Mouse (Mus musculus): ENCODE measurements at regions not wholly inside any gene's neighbourhood (a gene's known extent, or its start where the extent isn't known, plus 50 kb on each side); places are given as distances from the start of the nearest gene placed in this dataset.

- TF ChIP-seq CTCF (IDR thresholded peaks at IDR 0.05; ENCODE audit: low read depth), result no peak
- Histone ChIP-seq H3K4me3 (ENCODE audit: low read depth, low read length) (no peak overlapping the region), H3K4me1 (replicated peaks; ENCODE audit: control insufficient read depth, insufficient read depth, low read length) (no peaks in the 10 kb centered on the region), H3K27ac (ENCODE audit: low read depth, low read length) (no peak overlapping the region), H3K36me3 (ENCODE audit: control insufficient read depth, insufficient read depth) (no peaks in the 10 kb centered on the region), H3K27me3 (replicated peaks; ENCODE audit: control insufficient read depth, insufficient read depth, low read length) (no peaks in the 10 kb centered on the region), H3K9ac (ENCODE audit: low read depth, low read length) (no peak overlapping the region), H3K9me3 (ENCODE audit: control insufficient read depth) (no peaks in the 10 kb centered on the region), H3K4me2 (replicated peaks; ENCODE audit: low read depth) (no peak overlapping the region)
- WGBS, result 71% methylated on average over 4 of the region's 4 CpGs
- no peak for ATAC-seq
Measured at GRCm38 (mm10) chr13:99063431-99063830, 79.1 kb upstream of the 1700024P04Rik start.

DNA sequence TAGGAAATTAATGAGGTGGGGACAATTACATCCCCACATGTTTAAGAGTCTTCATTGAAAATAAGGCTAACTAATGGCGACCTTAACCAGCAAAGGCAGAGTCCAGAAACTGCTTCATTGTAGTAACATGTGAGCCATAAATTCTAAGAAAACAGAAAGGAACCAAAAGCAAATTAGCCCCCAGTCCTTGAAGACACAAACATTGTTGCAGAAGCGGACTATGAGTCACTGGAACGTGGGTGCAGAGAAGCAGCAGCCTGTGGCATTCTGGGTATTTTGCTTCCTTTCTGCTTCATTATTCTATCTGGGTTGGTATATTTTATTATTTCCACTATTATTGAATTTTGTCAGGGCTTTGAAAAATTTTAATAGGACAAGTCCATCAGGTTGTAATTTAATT lies 78.6 kb upstream of the 1700024P04Rik start:
- no peak for TF ChIP-seq CTCF (IDR thresholded peaks at IDR 0.05; ENCODE audit: low read depth)
- ATAC-seq, result no peak
- Histone ChIP-seq H3K27ac (ENCODE audit: low read depth, low read length) (no peak overlapping the region), H3K4me2 (replicated peaks; ENCODE audit: low read depth) (no peak overlapping the region), H3K27me3 (replicated peaks; ENCODE audit: control insufficient read depth, insufficient read depth, low read length) (no peaks in the 10 kb centered on the region), H3K36me3 (ENCODE audit: control insufficient read depth, insufficient read depth) (no peaks in the 10 kb centered on the region), H3K9me3 (ENCODE audit: control insufficient read depth) (no peaks in the 10 kb centered on the region), H3K4me1 (replicated peaks; ENCODE audit: control insufficient read depth, insufficient read depth, low read length) (no peaks in the 10 kb centered on the region), H3K9ac (ENCODE audit: low read depth, low read length) (no peak overlapping the region), H3K4me3 (ENCODE audit: low read depth, low read length) (no peak overlapping the region)
- WGBS, result 65% methylated on average over 3 of the region's 3 CpGs

- ATAC-seq, result no peak
- no peak for TF ChIP-seq CTCF (IDR thresholded peaks at IDR 0.05; ENCODE audit: low read depth)
- Histone ChIP-seq H3K9ac (ENCODE audit: low read depth, low read length) (no peak overlapping the region), H3K9me3 (ENCODE audit: control insufficient read depth) (no peaks in the 10 kb centered on the region), H3K36me3 (ENCODE audit: control insufficient read depth, insufficient read depth) (no peaks in the 10 kb centered on the region), H3K27me3 (replicated peaks; ENCODE audit: control insufficient read depth, insufficient read depth, low read length) (no peaks in the 10 kb centered on the region), H3K4me3 (ENCODE audit: low read depth, low read length) (no peak overlapping the region), H3K4me2 (replicated peaks; ENCODE audit: low read depth) (no peak overlapping the region), H3K27ac (ENCODE audit: low read depth, low read length) (no peak overlapping the region), H3K4me1 (replicated peaks; ENCODE audit: control insufficient read depth, insufficient read depth, low read length) (0 out of 2 replicates have a peak, but pooled peaks cover 6% of the 10 kb centered on the region)
- WGBS, result 72% methylated on average over 13 of the region's 13 CpGs
Measured at GRCm38 (mm10) chr13:99058131-99058970, 74.0 kb upstream of the 1700024P04Rik start.

GRCm38 (mm10) chr13:99057696-99058095 lies 73.3 kb upstream of the 1700024P04Rik start:
- no peaks in the 10 kb centered on the region for H3K36me3 ChIP-seq (ENCODE audit: control insufficient read depth, insufficient read depth)
- H3K4me1 ChIP-seq (replicated peaks; ENCODE audit: control insufficient read depth, insufficient read depth, low read length), result 0 out of 2 replicates have a peak, but pooled peaks cover 6% of the 10 kb centered on the region
- H3K4me3 ChIP-seq (ENCODE audit: low read depth, low read length), result no peak overlapping the region
- TF ChIP-seq CTCF (IDR thresholded peaks at IDR 0.05; ENCODE audit: low read depth), result no peak
- no peak overlapping the region for H3K9ac ChIP-seq (ENCODE audit: low read depth, low read length)
- H3K9me3 ChIP-seq (ENCODE audit: control insufficient read depth), result no peaks in the 10 kb centered on the region
- no peak for ATAC-seq
- 87% methylated on average over 6 of the region's 6 CpGs for WGBS
- H3K4me2 ChIP-seq (replicated peaks; ENCODE audit: low read depth), result no peak overlapping the region
- H3K27me3 ChIP-seq (replicated peaks; ENCODE audit: control insufficient read depth, insufficient read depth, low read length), result no peaks in the 10 kb centered on the region
- H3K27ac ChIP-seq (ENCODE audit: low read depth, low read length), result no peak overlapping the region

DNA sequence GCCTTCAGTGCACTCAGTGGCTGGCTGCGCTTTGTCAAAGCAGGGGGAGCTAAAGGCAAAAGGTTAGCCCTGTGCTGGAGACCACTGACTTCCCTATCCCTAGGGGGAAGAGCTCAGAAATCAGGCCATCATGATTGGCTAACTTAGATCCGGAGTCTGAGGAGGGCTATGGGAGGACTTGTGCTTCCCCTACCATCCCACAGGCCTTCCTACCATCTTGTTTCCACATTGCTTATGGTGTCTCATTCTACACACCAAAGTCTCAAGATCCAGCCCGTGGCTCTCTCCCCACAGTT lies 72.9 kb upstream of the 1700024P04Rik start:
- no peak for ATAC-seq
- WGBS, result 54% methylated on average over 3 of the region's 3 CpGs
- Histone ChIP-seq H3K4me2 (replicated peaks; ENCODE audit: low read depth) (no peak overlapping the region), H3K9ac (ENCODE audit: low read depth, low read length) (no peak overlapping the region), H3K4me3 (ENCODE audit: low read depth, low read length) (no peak overlapping the region), H3K27ac (ENCODE audit: low read depth, low read length) (no peak overlapping the region), H3K4me1 (replicated peaks; ENCODE audit: control insufficient read depth, insufficient read depth, low read length) (0 out of 2 replicates have a peak, but pooled peaks cover 6% of the 10 kb centered on the region), H3K36me3 (ENCODE audit: control insufficient read depth, insufficient read depth) (no peaks in the 10 kb centered on the region), H3K9me3 (ENCODE audit: control insufficient read depth) (no peaks in the 10 kb centered on the region), H3K27me3 (replicated peaks; ENCODE audit: control insufficient read depth, insufficient read depth, low read length) (no peaks in the 10 kb centered on the region)
- TF ChIP-seq CTCF (IDR thresholded peaks at IDR 0.05; ENCODE audit: low read depth), result no peak; the same call in 1 of the 2 replicates

DNA sequence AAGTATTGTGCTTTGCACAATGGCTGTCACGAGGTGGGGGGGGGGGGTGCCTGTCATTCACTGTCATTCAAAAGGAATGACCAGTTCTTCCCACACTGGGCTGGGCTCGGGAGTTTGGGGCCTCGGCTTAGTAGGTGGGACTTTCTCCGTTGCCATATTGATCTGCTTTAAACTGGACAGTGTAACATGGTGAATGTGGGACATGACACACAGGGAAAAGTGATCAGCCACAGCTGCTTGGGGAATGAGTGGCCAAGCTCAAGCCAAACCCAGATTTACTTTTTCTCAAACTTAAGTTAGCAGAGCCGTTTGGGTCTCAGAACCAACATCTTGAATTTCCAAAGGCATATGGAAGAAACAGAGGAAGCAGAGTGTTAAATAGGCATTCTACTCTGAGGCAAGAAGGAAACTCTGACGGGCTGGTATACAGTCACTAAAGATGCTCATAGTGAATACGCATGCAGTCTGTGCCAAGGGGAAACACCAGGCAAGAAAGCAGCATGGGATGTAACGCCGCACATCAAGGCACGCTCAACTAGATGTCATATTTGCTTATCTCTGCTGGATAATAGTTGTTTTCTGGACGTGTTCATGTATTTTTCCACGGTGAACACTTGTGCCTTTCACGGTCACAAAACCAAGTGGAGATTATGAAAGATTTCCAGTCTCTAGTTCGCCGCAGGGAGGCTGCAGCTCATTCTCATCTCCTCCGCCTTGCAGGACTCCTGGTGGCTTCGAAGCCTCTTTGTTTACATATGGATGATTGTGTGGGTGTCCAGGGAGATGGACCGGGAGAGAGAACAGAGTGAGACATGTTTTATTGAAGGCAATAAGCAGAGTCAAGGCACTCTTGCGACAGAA lies 72.3 kb upstream of the 1700024P04Rik start:
- ATAC-seq, result peak; percentile 43; the same call in 1 of the 2 replicates
- H3K27me3 ChIP-seq (replicated peaks; ENCODE audit: control insufficient read depth, insufficient read depth, low read length), result no peaks in the 10 kb centered on the region
- H3K27ac ChIP-seq (ENCODE audit: low read depth, low read length), result no peak overlapping the region
- no peak overlapping the region for H3K9ac ChIP-seq (ENCODE audit: low read depth, low read length)
- 50% methylated on average over 19 of the region's 19 CpGs for WGBS
- 0 out of 2 replicates have a peak, but pooled peaks cover 6% of the 10 kb centered on the region for H3K4me1 ChIP-seq (replicated peaks; ENCODE audit: control insufficient read depth, insufficient read depth, low read length)
- TF ChIP-seq CTCF (IDR thresholded peaks at IDR 0.05; ENCODE audit: low read depth), result no peak
- H3K36me3 ChIP-seq (ENCODE audit: control insufficient read depth, insufficient read depth), result no peaks in the 10 kb centered on the region
- no peaks in the 10 kb centered on the region for H3K9me3 ChIP-seq (ENCODE audit: control insufficient read depth)
- no peak overlapping the region for H3K4me3 ChIP-seq (ENCODE audit: low read depth, low read length)
- no peak overlapping the region for H3K4me2 ChIP-seq (replicated peaks; ENCODE audit: low read depth)

Measured in intestine, postnatal 0 days (tissue).